Mouse (Mus musculus): ENCODE measurements around the gene Tfeb.

Tfeb gene

GRCm38 (mm10) chr17:47754246-47754645, 17.4 kb downstream of the Tfeb start:
- DNase-seq = peak; percentile 99

GRCm38 (mm10) chr17:47756366-47756765, 19.5 kb downstream of the Tfeb start:
- DNase-seq = no peak

GRCm38 (mm10) chr17:47757056-47757610, 20.3 kb downstream of the Tfeb start:
- DNase-seq = peak; percentile 94

GRCm38 (mm10) chr17:47759702-47760410, 23.0 kb downstream of the Tfeb start:
- DNase-seq = peak; percentile 97

GRCm38 (mm10) chr17:47762028-47762427, 25.2 kb downstream of the Tfeb start:
- DNase-seq = peak; percentile 90

- peak; percentile 99 for DNase-seq
Observed at GRCm38 (mm10) chr17:47762518-47763340, 25.9 kb downstream of the Tfeb start.

GRCm38 (mm10) chr17:47765986-47766385, 29.2 kb downstream of the Tfeb start:
- DNase-seq = no peak

GRCm38 (mm10) chr17:47766407-47767043, 29.7 kb downstream of the Tfeb start:
- peak; percentile 91 for DNase-seq

GRCm38 (mm10) chr17:47767081-47767455, 30.2 kb downstream of the Tfeb start:
- DNase-seq = no peak

- DNase-seq = no peak
Observed at GRCm38 (mm10) chr17:47767456-47768141, 30.8 kb downstream of the Tfeb start.

- DNase-seq = peak; percentile 99
Observed at GRCm38 (mm10) chr17:47768707-47769276, 32.0 kb downstream of the Tfeb start.

- DNase-seq = peak; percentile 93
Observed at GRCm38 (mm10) chr17:47769389-47770299, 32.8 kb downstream of the Tfeb start.

GRCm38 (mm10) chr17:47773604-47774003, 36.8 kb downstream of the Tfeb start:
- DNase-seq = peak; percentile 96

- DNase-seq = no peak
Observed at GRCm38 (mm10) chr17:47777141-47777540, 40.3 kb downstream of the Tfeb start.

GRCm38 (mm10) chr17:47780470-47780869, 43.6 kb downstream of the Tfeb start:
- no peak for DNase-seq

GRCm38 (mm10) chr17:47782486-47782885, 45.7 kb downstream of the Tfeb start:
- no peak for DNase-seq

GRCm38 (mm10) chr17:47783445-47784223, 46.8 kb downstream of the Tfeb start:
- DNase-seq = peak; percentile 91

GRCm38 (mm10) chr17:47784411-47784810, 47.6 kb downstream of the Tfeb start:
- DNase-seq = peak; percentile 93

- no peak for DNase-seq
Observed at GRCm38 (mm10) chr17:47787632-47788031, 50.8 kb downstream of the Tfeb start.

- DNase-seq = no peak
Observed at GRCm38 (mm10) chr17:47788306-47788705, 51.5 kb downstream of the Tfeb start.

Measured in heart, adult 11 months (tissue).